Mouse (Mus musculus): ENCODE measurements around the gene Sox6.

DNA sequence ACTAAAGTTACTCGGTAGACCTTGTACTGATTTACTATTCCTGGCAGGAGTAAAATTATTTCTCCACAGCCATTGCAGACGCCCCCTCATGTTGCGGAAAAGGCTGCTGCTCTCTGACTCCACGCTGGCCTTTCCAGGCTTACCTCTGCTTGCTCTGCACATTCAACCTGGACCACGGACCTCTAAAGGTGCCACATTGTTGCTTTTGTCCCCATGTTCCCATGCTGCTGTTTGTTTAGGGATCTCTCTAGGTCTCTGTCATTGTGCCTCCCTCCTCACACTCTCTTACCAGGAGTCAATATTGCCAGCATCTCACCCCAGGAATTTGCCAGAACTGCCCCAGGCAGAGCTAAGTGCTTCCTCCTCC, 473.6 kb downstream of the Sox6 start:
- TF ChIP-seq CTCF (conservative IDR thresholded peaks at IDR 0.05; ENCODE audit: low read length) (no peak), POU5F1 (IDR thresholded peaks at IDR 0.05; ENCODE audit: borderline replicate concordance, low read length) (no peak), NANOG (IDR thresholded peaks at IDR 0.05; ENCODE audit: borderline replicate concordance, low read length) (no peak)
